Mouse (Mus musculus) hindbrain, embryonic 10.5 days (tissue): ENCODE data around the gene Prr32. TPM values are rescaled to one million over a fixed set of nuclear protein-coding genes. Genes with fewer than 3 reads are reported as not detected.

ENCODE experiments used
- DNase-seq: peaks from one replicate; pipeline ENCODE4 v3.0.0-alpha.2; 2017; ENCODE audit warnings: low spot score
- H3K27ac ChIP-seq: fragments of 300-500 bp; sonication (generic); 2 replicates; pipeline ENCODE4 v1.5.1; 2016; ENCODE audit warnings: mild to moderate bottlenecking, moderate library complexity
- H3K27me3 ChIP-seq: fragments of 300-500 bp; sonication (generic); 2 replicates; pipeline ENCODE4 v1.6.1; 2016; ENCODE audit warnings: mild to moderate bottlenecking; ENCODE audit not compliant: poor library complexity, insufficient read depth, severe bottlenecking
- H3K36me3 ChIP-seq: fragments of 300-500 bp; sonication (generic); 2 replicates; pipeline ENCODE4 v1.6.1; 2016; ENCODE audit warnings: mild to moderate bottlenecking, moderate library complexity
- H3K4me1 ChIP-seq: fragments of 300-500 bp; sonication (generic); replicated peaks from 2 replicates; pipeline ENCODE4 v1.6.1; 2016; ENCODE audit warnings: mild to moderate bottlenecking
- H3K4me3 ChIP-seq: fragments of 300-500 bp; sonication (generic); 2 replicates; pipeline ENCODE4 v1.5.1; 2016; ENCODE audit warnings: mild to moderate bottlenecking, moderate library complexity
- H3K9me3 ChIP-seq: fragments of 300-500 bp; sonication (generic); 2 replicates; pipeline ENCODE4 v1.6.1; 2016; ENCODE audit warnings: mild to moderate bottlenecking, moderate library complexity
- WGBS: fragments of 180-500 bp; shearing (Covaris S2); methylation state at CpG from one replicate; pipeline ENCODE4 v1.1.7; 2016; 5-methylcytosine and 5-hydroxymethylcytosine counted together
- polyA plus RNA-seq: library from polyadenylated mRNA; unstranded; fragments of >200 nt; fragmentation: Nextera tagmentation; extraction: Ambion mirVana; gene quantifications from 2 replicates; pipeline ENCODE4 v1.2.1, GENCODE M21; 2016

The Prr32 gene
- polyA plus RNA-seq = not detected in 2 replicates

DNA sequence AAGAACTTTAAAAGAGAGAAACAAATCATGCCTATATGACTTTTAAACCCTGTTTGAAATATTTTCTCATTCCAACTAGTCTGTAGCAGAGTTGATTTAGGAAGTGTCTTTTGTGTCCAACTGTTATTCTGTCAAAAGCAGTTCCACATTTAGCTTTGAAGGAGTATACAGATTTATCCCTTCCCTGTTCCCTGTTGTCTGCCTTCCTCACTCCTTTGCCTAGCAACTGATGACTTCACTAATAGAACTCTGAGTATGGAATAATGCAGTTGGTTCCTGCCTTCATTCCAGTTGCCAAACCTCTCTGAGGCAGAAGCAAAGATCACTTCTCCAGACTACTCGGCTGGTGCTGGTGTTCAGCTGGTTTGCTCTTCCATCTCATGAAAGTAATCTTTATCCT, at the start of gene Prr32:
Gene Prr32, plus strand, starts transcription at position 301 of the 400 bp plus-strand sequence.
- no peaks in the 10 kb centered on the region for H3K9me3 ChIP-seq
- H3K4me1 ChIP-seq = no peaks in the 10 kb centered on the region
- no peak within 1 kb of the TSS for H3K4me3 ChIP-seq
- WGBS = 80% methylated on average over 1 of the region's 1 CpGs
- H3K27me3 ChIP-seq = no peaks in the 10 kb centered on the region
- DNase-seq = no peak
- no peak within 1 kb of the TSS for H3K27ac ChIP-seq
- no peaks in the 10 kb centered on the region for H3K36me3 ChIP-seq
